Mouse (Mus musculus) CH12.LX (cell line): ENCODE measurements at regions not wholly inside any gene's neighbourhood (a gene's known extent, or its start where the extent isn't known, plus 50 kb on each side); places are given as distances from the start of the nearest gene placed in this dataset.

ENCODE experiments used
- CTCF ChIP-seq, 2 experiments: IDR thresholded peaks in 1 of 2; conservative IDR thresholded peaks in 1 of 2; 2 replicates each; pipeline ENCODE4 v1.5.1; 2011 to 2012; ENCODE audit warnings: low read depth in 2 of 2, low read length in 2 of 2, improper control_type of control experiment in 1 of 2, inconsistent platforms in 1 of 2, mild to moderate bottlenecking in 1 of 2, moderate library complexity in 1 of 2
- MEF2A ChIP-seq: IDR thresholded peaks from 2 replicates; pipeline ENCODE4 v1.6.1; 2014; ENCODE audit warnings: low read depth, mild to moderate bottlenecking, inconsistent platforms, low read length, improper control_type of control experiment, borderline replicate concordance
- MXI1 ChIP-seq: IDR thresholded peaks from 2 replicates; pipeline ENCODE4 v1.6.1; 2011; ENCODE audit warnings: mild to moderate bottlenecking, low read depth, low read length, improper control_type of control experiment
- USF1 ChIP-seq: IDR thresholded peaks from 2 replicates; pipeline ENCODE4 v1.6.1; 2014; ENCODE audit warnings: low read depth, mild to moderate bottlenecking, inconsistent platforms, low read length, improper control_type of control experiment

DNA sequence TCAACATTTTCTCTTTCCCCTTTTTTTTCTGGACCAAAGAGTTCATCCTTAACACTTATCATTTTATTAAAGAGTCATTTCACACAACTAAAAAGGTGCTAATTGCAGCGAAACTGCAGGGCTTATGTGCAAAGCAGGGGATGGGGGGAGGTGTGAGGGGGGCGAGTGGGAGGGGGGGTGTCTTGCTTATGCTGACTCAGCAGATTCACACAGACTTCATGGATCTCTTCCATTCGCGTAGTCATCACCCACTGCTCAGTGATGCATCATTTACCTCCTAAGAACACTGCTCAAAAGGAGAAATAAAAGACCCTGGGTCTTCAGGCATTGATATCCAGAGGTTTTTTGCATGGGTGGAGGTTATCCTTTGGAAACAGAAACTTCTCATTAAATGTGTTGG, 800.3 kb upstream of the Jmjd1c start:
- TF ChIP-seq MXI1 = no peak
- no peak for TF ChIP-seq USF1
- TF ChIP-seq CTCF (conservative IDR thresholded peaks at IDR 0.05 in 1 of 2, IDR thresholded peaks at IDR 0.05 in 1 of 2; ENCODE audit: low read depth in 2 of 2, low read length in 2 of 2) = no peak
- TF ChIP-seq MEF2A = no peak
